Mouse (Mus musculus) erythroblast, embryonic 14.5 days (primary cell): ENCODE measurements around the gene Cpm.

Experiments used
- GATA1 ChIP-seq: IDR thresholded peaks from 2 replicates; pipeline ENCODE4 v1.6.1; 2012; ENCODE audit warnings: low read length, inconsistent platforms, mixed read lengths
- TAL1 ChIP-seq: IDR thresholded peaks from 3 replicates; pipeline ENCODE4 v1.6.1; 2012; ENCODE audit warnings: low read length, inconsistent platforms, mixed read lengths

- TF ChIP-seq TAL1 (no peak), GATA1 (no peak)
These were observed 48.1 kb upstream of the Cpm start for GRCm38 (mm10) chr10:117581007-117581752.
